Mouse (Mus musculus) natural killer cell, adult 2 months (primary cell): ENCODE data around the gene Casz1.

Experiments used
- DNase-seq, 2 experiments: peaks; one replicate each; pipeline ENCODE4 v3.0.0; 2022; ENCODE audit warnings: low spot score in 2 of 2

Casz1 gene

DNA sequence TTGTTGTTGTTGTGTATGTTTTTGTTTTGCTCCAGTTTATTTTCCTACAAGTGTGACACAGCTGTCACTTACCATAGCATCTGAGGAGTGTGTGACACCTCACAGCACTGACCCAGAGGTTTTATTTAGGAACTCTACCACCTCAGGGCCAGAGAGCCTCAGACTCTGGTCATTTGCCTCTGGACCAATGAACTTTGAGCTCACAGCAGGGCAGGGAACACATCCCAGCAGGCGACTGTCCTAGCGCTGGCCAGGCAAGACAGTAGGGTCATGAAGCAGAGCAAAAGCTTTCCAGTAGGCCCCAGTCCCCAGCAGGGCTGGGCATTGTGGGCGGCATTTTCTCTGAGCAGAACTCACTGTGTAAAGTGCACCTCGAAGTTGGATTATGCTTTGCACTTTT, 1.2 kb upstream of the Casz1 start:
- DNase-seq, result no peak

GRCm38 (mm10) chr4:148803636-148804035, 593 bp upstream of the Casz1 start:
- DNase-seq, result no peak

DNA sequence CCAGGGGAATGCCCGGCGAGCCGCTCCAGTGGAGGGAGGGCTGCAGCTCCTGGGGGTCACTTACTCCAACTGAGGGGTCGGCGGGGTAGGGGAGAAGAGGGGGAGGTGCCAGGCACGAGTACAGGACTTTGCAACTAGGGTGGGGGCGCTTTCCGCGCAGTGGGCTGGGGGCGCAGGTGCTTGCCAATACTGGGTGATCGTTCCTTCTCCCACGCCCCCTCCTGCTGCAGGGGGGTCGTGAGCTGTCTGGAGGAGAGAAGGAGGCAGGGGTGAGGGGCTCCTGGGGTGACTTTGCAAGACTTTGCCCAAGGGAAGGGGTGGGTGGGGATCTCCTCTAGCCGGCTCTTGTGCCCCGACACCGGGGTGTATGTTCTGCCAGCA, 541 bp downstream of the Casz1 start:
- DNase-seq, result no peak

- DNase-seq, result no peak
Observed at GRCm38 (mm10) chr4:148805161-148805810, 1.1 kb downstream of the Casz1 start.

DNA sequence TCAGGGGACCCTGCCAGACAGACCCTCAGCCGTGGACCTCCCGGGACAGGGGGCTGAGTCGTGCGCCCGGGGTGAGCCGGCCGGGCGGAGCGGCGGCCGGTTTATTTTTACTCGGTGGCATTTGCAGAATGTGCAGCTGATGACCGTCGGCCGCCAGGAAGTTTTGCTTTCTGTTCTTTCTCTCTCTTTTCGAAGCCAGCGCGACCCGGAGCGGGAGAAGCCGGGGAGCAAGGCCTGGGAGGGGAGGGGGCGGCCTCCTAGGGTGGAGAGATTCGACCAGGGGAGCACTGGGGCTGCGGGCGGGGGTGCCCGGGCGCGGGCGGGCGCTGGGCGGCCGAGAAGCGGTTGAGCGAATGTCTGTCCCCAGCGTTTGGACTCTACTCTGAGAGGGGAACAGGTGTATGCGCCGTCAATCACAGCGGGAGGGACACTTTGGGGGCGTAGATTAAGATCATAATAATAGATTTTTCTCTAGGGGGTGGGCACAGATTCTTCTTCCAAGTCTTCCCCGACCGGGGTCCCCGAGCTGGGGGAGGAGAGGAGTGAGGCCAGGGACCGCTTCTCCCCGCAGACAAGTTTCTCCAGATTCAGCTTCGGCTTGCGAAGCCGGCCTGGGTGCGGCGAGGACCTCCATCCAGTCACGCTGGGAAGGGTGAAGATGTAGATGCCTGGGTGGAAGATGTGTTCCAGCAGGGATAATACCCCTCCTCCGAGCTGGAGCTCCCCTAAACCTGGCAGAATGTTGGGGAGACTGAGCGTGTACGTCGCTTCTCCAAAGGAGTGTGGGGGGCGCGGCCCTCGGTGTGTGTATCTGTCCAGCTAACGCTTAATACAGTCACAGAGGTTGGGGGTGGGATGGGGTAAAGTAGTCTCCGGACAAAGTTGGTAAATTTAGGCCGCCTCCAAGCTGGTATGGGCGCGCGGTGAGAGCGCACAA, 1.9 kb downstream of the Casz1 start:
- DNase-seq, result no peak

GRCm38 (mm10) chr4:148806836-148807235, 2.6 kb downstream of the Casz1 start:
- no peak for DNase-seq

DNA sequence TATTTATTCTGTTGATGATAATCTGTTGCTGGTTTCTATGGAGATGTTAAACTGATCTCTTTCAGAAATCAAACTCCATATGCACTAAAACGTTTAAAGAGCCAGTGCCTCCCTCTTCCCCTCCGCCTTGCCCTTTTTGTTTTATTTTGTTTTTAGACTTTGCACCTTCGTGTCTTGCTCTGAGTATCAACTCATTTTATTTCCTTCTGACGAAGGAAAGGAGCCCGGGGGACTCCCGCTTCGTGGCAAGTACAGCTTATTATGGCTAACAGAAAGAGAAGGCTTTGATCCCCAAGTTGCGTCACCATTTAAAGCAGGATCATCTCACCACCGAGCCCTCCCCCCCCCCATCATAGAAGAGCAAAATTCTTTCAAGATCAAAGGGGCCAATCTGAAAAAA, 3.2 kb downstream of the Casz1 start:
- no peak for DNase-seq

GRCm38 (mm10) chr4:148808839-148809238, 4.6 kb downstream of the Casz1 start:
- no peak for DNase-seq

DNA sequence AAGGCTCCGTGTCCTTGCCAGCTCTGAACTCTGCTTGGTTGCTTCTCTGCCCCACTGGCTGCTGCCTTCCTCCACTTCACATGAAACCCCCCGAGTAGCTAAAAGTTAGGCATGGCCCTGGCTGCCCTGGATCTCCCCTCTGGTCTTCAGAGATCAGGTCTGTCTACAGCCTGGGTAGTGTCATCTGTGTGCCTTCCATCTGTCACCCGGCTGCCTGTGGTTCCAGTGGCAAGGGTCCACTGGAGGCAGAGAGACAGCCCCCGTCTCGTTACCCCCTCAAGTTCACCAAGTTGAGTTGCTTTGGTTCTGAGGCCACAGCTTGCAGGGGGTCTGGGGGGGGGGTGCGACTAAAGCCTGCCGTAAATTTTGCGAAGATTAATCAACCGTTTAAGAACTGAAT, 6.5 kb downstream of the Casz1 start:
- no peak for DNase-seq

DNA sequence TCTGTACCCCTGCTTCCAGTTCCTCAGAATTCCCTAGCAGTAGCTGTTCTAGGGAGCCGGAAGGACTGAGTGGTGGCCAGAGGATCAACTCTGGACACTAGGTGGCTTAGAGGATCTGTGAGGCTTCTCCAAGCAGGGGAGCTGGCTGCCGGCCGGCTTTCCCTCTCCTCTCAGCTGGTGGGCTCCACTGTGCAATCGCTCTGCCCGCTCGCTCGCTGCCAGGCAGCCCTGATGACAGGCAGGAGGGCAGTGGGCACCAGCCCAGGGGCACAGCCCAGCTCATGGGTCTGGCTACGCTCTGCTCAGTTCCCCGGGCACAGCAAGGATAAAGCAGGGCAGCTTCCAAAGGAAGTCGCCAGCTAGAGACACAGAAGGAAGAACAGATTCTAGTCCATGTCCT, 7.7 kb downstream of the Casz1 start:
- DNase-seq, result no peak

DNA sequence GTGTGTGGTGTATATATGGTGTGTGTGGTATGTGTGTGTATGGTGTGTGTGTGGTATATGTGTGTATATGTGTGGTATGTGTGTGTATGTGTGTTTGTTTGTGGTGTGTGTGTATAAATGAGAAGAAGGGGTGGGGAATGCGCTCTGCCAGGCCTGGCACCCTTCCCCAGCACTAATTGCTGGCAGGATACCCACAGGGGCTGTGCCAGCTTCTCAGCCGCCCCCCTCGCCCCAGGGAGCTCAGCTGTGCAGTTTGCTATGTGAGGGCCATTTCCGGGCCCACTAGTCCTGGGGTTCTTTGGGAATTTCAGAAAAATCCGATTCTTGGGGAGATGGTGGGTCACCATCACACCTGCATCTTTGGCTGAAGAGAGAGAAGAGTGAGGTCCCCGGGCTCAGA, 9.0 kb downstream of the Casz1 start:
- no peak for DNase-seq

DNA sequence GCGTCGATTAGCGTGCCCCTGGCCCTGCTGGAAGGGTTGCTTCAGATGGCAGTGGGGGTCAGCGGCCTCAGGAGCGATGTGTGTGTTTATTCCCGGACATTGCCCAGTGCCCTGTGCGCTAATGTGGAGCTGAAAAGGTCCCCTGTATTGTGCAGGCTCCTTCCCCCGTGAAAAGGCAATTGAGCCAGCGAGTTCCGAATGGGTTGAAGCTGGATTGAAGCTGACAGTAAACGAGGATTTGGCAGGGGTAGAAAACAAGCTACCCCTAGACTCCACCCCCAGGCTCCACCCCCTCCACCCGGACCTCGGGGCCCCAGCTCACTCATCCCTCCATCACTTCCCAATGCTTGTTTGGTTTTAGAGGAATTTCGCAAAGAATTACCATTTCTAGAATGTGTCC, 12.3 kb downstream of the Casz1 start:
- no peak for DNase-seq

- no peak for DNase-seq
Observed at GRCm38 (mm10) chr4:148818161-148818560, 13.9 kb downstream of the Casz1 start.

DNA sequence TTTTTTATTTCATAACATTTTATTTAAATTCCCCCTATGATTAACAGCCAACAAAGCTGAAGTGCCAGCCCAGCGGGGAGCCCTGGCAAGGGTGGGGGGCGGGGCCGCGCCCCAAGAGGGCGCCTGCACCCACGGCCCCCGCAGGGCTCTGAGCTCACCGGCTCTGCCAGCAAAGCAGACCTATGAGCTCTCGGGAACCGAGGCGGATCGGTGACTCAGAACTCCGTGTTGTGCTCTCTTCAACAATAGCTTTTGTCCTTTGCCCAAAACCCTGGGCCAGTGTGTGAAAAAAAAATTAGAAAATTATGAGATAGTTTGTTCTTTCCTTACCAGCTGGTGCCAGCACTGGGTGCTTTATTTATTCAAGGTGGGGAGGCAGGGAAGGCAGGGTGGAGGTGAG, 15.9 kb downstream of the Casz1 start:
- no peak for DNase-seq

- DNase-seq, result no peak
Observed at GRCm38 (mm10) chr4:148823281-148823680, 19.1 kb downstream of the Casz1 start.

DNA sequence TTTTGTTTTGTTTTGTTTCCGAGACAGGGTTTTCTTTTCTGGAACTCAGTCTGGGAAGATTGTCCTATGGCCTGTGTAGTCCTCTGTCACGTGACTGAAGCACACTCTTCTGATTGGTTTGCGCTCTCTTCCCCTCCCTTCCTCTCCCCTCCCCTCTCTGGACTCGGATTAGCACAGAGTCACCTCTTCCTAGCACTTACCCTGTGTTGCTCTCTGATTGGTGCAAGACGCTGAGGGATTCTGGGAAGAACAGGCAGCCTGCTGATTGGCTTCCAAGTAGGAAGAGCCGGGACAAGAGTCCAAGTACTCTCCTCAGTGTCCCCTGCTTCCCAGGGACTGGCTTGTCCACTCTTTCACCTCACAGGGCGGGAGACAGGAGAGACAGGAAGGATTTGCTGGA, 26.1 kb downstream of the Casz1 start:
- DNase-seq, result no peak

GRCm38 (mm10) chr4:148833245-148833990, 29.2 kb downstream of the Casz1 start:
- DNase-seq, result no peak

GRCm38 (mm10) chr4:148836391-148836790, 32.2 kb downstream of the Casz1 start:
- DNase-seq, result no peak

DNA sequence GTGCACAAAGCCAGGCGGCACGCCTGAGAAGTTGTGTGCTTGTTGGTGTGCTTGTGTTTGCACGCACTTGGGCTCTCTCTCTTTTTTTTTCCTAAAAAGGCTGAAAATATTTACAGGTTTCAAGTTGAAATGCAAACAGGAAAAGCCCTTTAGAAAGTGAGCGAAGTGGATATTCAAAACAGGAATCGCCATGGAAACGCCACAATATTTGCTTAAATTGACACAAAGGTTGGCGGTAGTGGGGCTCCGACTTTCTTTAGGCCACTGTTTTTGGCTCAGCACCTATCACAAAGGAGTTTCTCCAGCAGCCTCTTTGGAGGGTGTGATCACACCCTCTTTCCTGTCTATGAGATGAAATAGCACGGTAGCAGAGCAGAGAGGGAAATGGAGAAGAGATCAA, 32.8 kb downstream of the Casz1 start:
- no peak for DNase-seq

DNA sequence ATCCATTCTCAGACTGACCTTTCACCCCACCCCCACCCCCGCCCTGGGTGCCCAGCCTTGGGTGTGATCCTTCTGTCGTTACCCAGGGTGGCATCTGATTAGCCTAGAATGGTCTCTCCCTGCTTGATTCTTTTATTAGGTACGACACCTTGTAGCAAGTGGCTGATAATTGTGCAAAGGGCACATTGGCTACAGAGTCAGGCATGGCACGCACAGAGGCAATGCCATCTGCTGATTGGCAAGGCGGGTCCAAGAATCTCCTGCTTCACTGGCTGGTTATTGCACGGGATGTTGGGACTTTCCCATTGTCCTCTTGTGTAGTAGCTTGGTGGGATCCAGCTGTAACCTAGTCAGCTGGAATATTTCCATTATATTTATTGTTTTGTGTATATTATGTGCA, 33.4 kb downstream of the Casz1 start:
- no peak for DNase-seq

DNA sequence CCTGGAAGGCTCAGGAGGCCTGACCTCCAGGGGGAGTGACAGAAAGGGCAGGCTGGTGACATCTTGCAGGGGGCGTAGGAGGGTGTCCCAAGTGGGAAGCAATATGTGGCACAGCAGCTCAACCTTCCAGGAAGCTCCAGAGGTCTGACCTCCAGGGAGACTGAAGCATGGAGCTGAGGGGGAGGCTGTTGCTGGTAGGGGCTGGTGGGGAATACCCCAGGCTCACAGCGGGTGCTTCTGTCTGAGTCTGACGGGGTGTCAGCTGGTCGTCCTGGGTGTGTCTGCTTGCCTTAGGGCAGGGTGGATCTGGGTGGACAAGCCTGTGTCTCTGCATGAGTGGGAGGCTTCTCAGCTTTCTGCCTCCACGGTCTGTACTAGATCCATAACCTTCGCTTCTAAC, 38.1 kb downstream of the Casz1 start:
- DNase-seq, result no peak

GRCm38 (mm10) chr4:148844921-148845320, 40.7 kb downstream of the Casz1 start:
- no peak for DNase-seq

DNA sequence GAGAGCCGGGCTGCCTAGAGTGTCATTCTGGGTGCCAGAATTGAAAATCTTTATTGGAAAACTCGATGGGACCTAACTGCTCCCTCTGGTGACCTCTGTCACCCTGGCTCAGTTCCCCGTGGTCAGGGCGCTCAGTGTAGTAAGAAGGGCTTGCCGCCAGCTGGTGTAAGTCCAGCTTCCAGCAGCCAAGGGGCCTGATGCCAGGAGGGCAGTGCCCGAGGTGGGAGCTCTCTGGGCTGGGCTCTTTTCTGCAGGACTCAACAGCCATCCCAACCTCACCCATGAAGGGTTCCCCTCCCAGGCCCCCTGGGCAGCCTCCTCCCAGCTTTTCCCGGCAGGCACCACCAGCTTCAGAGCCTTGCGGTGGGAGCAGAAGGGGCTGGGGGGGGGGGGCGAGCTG, 42.0 kb downstream of the Casz1 start:
- DNase-seq, result no peak
